Mouse (Mus musculus) G1E-ER4 (cell line): ENCODE measurements around the gene Sdc4. TPM values are rescaled to one million over a fixed set of nuclear protein-coding genes. Genes with fewer than 3 reads are reported as not detected.

Experiments used
- GATA1 ChIP-seq: IDR thresholded peaks from one replicate; pipeline ENCODE4 v1.8.0; 2012; ENCODE audit warnings: low read length, inconsistent platforms
- polyA plus RNA-seq: library from polyadenylated mRNA; stranded (reverse); fragments of >175 nt; gene quantifications from 2 replicates; pipeline ENCODE4 v1.2.3, GENCODE M21; 2012

Gene Sdc4
- polyA plus RNA-seq, 1 experiment = not detected

GRCm38 (mm10) chr2:164396911-164397310 lies 46.8 kb downstream of the Sdc4 start:
- TF ChIP-seq GATA1 = no peak

- no peak for TF ChIP-seq GATA1
These were observed 47.6 kb downstream of the Sdc4 start for GRCm38 (mm10) chr2:164396076-164396475.

GRCm38 (mm10) chr2:164393126-164393525 lies 50.6 kb downstream of the Sdc4 start:
- no peak for TF ChIP-seq GATA1

- no peak for TF ChIP-seq GATA1
These were observed 54.2 kb downstream of the Sdc4 start for GRCm38 (mm10) chr2:164389499-164389898.

- no peak for TF ChIP-seq GATA1
These were observed 54.7 kb downstream of the Sdc4 start, which contains the start of gene Slpi for GRCm38 (mm10) chr2:164389020-164389419. TSS of gene Slpi (minus strand) at chr2:164389095.

GRCm38 (mm10) chr2:164386953-164387352 lies 56.7 kb downstream of the Sdc4 start:
- TF ChIP-seq GATA1 = no peak

GRCm38 (mm10) chr2:164385927-164386763 lies 57.5 kb downstream of the Sdc4 start:
- no peak for TF ChIP-seq GATA1

- no peak for TF ChIP-seq GATA1
These were observed 59.9 kb downstream of the Sdc4 start for GRCm38 (mm10) chr2:164383656-164384399.

- no peak for TF ChIP-seq GATA1
These were observed 60.7 kb downstream of the Sdc4 start for GRCm38 (mm10) chr2:164382971-164383370.

- no peak for TF ChIP-seq GATA1
These were observed 62.0 kb downstream of the Sdc4 start for GRCm38 (mm10) chr2:164381726-164382125.

- no peak for TF ChIP-seq GATA1
These were observed 65.9 kb downstream of the Sdc4 start for GRCm38 (mm10) chr2:164377478-164378426.

Other genes starting within 250 kb of the Sdc4 start
- gene Wfdc15a, start 243.8 kb downstream of the Sdc4 start, polyA plus RNA-seq = not detected in 2 replicates
- not detected in 2 replicates for gene Wfdc15b, start 222.2 kb downstream of the Sdc4 start, polyA plus RNA-seq
- not detected in 2 replicates for gene Svs2, start 205.4 kb downstream of the Sdc4 start, polyA plus RNA-seq
- not detected in 2 replicates for gene Svs3b, start 187.2 kb downstream of the Sdc4 start, polyA plus RNA-seq
- gene Svs4, start 165.4 kb downstream of the Sdc4 start, polyA plus RNA-seq = not detected in 2 replicates
- not detected in 2 replicates for gene Svs3a, start 154.6 kb downstream of the Sdc4 start, polyA plus RNA-seq
- gene Svs6, start 127.1 kb downstream of the Sdc4 start, polyA plus RNA-seq = not detected in 2 replicates
- gene Svs5, start 111.1 kb downstream of the Sdc4 start, polyA plus RNA-seq = not detected in 2 replicates
- gene Slpi, start 54.8 kb downstream of the Sdc4 start, polyA plus RNA-seq = not detected in 2 replicates
- not detected in 2 replicates for gene Rbpjl, start 40.7 kb downstream of the Sdc4 start, polyA plus RNA-seq
- not detected in 2 replicates for gene Matn4, start 38.7 kb downstream of the Sdc4 start, polyA plus RNA-seq
- 219 and 244 TPM in 2 replicates for gene Sys1, start 13.1 kb upstream of the Sdc4 start, polyA plus RNA-seq
- 8.1 and 9.4 TPM in 2 replicates for gene Gm20458, start 17.1 kb upstream of the Sdc4 start, polyA plus RNA-seq
- gene Trp53tg5, start 29.8 kb upstream of the Sdc4 start, polyA plus RNA-seq = not detected in 2 replicates
- 25.2 and 30.2 TPM in 2 replicates for gene Dbndd2, start 42.2 kb upstream of the Sdc4 start, polyA plus RNA-seq
- 118 and 139 TPM in 2 replicates for gene Pigt, start 53.6 kb upstream of the Sdc4 start, polyA plus RNA-seq
- gene Wfdc2, start 118.5 kb upstream of the Sdc4 start, polyA plus RNA-seq = not detected in 2 replicates
- not detected in 2 replicates for gene Spint3, start 129.6 kb upstream of the Sdc4 start, polyA plus RNA-seq
- not detected in 2 replicates for gene Wfdc6a, start 141.6 kb upstream of the Sdc4 start, polyA plus RNA-seq
- not detected in 2 replicates for gene Eppin, start 149.7 kb upstream of the Sdc4 start, polyA plus RNA-seq
- not detected in 2 replicates for gene Wfdc6b, start 169.6 kb upstream of the Sdc4 start, polyA plus RNA-seq
- not detected in 2 replicates for gene Wfdc8, start 169.7 kb upstream of the Sdc4 start, polyA plus RNA-seq
- not detected in 2 replicates for gene Wfdc16, start 194.9 kb upstream of the Sdc4 start, polyA plus RNA-seq
- not detected in 2 replicates for gene Wfdc10, start 212.2 kb upstream of the Sdc4 start, polyA plus RNA-seq
- not detected in 2 replicates for gene Wfdc9, start 212.7 kb upstream of the Sdc4 start, polyA plus RNA-seq
- not detected in 2 replicates for gene Wfdc11, start 230.2 kb upstream of the Sdc4 start, polyA plus RNA-seq
- gene Wfdc13, start 241.2 kb upstream of the Sdc4 start, polyA plus RNA-seq = not detected in 2 replicates